8 mouse cellular contexts compared by ENCODE assay signal in genomic region chr7:80231971-80232488, GRCm38 (mm10). TPM values are rescaled to one million over a fixed set of nuclear protein-coding genes. Genes with fewer than 3 reads are reported as not detected.
DNase-seq lines count a peak whose midpoint lies in the region; ATAC-seq lines count a peak whose summit lies in the region.

No protein-coding gene starts in this region.

- H3K27ac ChIP-seq in embryonic facial prominence, embryonic 11.5 days (replicated peaks; ENCODE audit: low read depth, low read length) = no peak overlapping the region

- ATAC-seq in embryonic facial prominence, embryonic 11.5 days (replicated peaks; ENCODE audit: insufficient number of reproducible peaks, low FRiP score, low TSS enrichment, low read depth) = peak; percentile 6

- H3K4me2 ChIP-seq in embryonic facial prominence, embryonic 11.5 days (ENCODE audit: low read depth, low read length) = peak overlapping the region; percentile 77

- WGBS in embryonic facial prominence, embryonic 11.5 days = under 1% methylated on average over 29 of the region's 29 CpGs

- H3K4me1 ChIP-seq in embryonic facial prominence, embryonic 11.5 days (ENCODE audit: control insufficient read depth, insufficient read depth, low read length) = no peaks in the 10 kb centered on the region

- H3K36me3 ChIP-seq in embryonic facial prominence, embryonic 11.5 days (replicated peaks; ENCODE audit: control insufficient read depth, insufficient read depth, low read depth, low read length) = no peaks in the 10 kb centered on the region

- no peaks in the 10 kb centered on the region for H3K9me3 ChIP-seq in embryonic facial prominence, embryonic 11.5 days (replicated peaks; ENCODE audit: control insufficient read depth, low read length)

- peak overlapping the region; percentile 64 for H3K4me3 ChIP-seq in embryonic facial prominence, embryonic 11.5 days (ENCODE audit: low read depth, low read length)

- DNase-seq in ovary, postnatal 14 days (ENCODE audit: low spot score) = peak; percentile 33
- DNase-seq in ovary, postnatal 10 days (ENCODE audit: low spot score) = no peak
- peak; percentile 49 for DNase-seq in embryonic facial prominence, embryonic 11.5 days (ENCODE audit: low spot score)
- DNase-seq in kidney, adult 18-20 months = peak; percentile 68
- DNase-seq in lung, postnatal 10 days = peak; percentile 67
- DNase-seq in cerebellum, adult 9-11 months = no peak
- no peak for DNase-seq in gastrocnemius, adult 18-20 months (ENCODE audit: low spot score)
- DNase-seq in frontal cortex, postnatal 25 days (ENCODE audit: low spot score in 2 of 2) = no peak

- no peaks in the 10 kb centered on the region for H3K27me3 ChIP-seq in embryonic facial prominence, embryonic 11.5 days (ENCODE audit: control insufficient read depth, insufficient read depth, low read length)

- peak overlapping the region; percentile 54 for H3K9ac ChIP-seq in embryonic facial prominence, embryonic 11.5 days (replicated peaks; ENCODE audit: low read length)

RNA-seq across cellular contexts. Expression of gene Cib1, which starts 0.6 kb away (rescaled TPM):
- polyA plus RNA-seq in embryonic facial prominence, embryonic 11.5 days (2014; fragmentation: Nextera tagmentation; extraction: Ambion mirVana) = 53.7 and 59.5 TPM in 2 replicates
- total RNA-seq in gastrocnemius, adult 18-20 months (2021) = 1 to 10 TPM; 5.2 to 8.8 TPM

RNA-seq across cellular contexts. Expression of gene Gdpgp1, which starts 0.6 kb away (rescaled TPM):
- polyA plus RNA-seq in embryonic facial prominence, embryonic 11.5 days (2014; fragmentation: Nextera tagmentation; extraction: Ambion mirVana) = 2.2 and 3.9 TPM in 2 replicates
- under 1 TPM; 0.81 to 0.91 TPM for total RNA-seq in gastrocnemius, adult 18-20 months (2021)

RNA-seq across cellular contexts. Expression of gene Ttll13, which starts 14.1 kb away (rescaled TPM):
- polyA plus RNA-seq in embryonic facial prominence, embryonic 11.5 days (2014; fragmentation: Nextera tagmentation; extraction: Ambion mirVana) = 0.13 and 0.35 TPM in 2 replicates
- total RNA-seq in gastrocnemius, adult 18-20 months (2021) = under 1 TPM in 1 of 2 experiments, not detected in 1; 0.18 TPM

RNA-seq across cellular contexts. Expression of gene Ngrn, which starts 29.0 kb away (rescaled TPM):
- 50.2 and 53.4 TPM in 2 replicates for polyA plus RNA-seq in embryonic facial prominence, embryonic 11.5 days (2014; fragmentation: Nextera tagmentation; extraction: Ambion mirVana)
- 10 to 100 TPM; 20.7 to 22.5 TPM for total RNA-seq in gastrocnemius, adult 18-20 months (2021)

RNA-seq across cellular contexts. Expression of gene Vps33b, which starts 37.4 kb away (rescaled TPM):
- 7.7 and 10.1 TPM in 2 replicates for polyA plus RNA-seq in embryonic facial prominence, embryonic 11.5 days (2014; fragmentation: Nextera tagmentation; extraction: Ambion mirVana)
- total RNA-seq in gastrocnemius, adult 18-20 months (2021) = 1 to 10 TPM; 2.7 to 3.0 TPM

Comparison
In these comparisons a context has a peak if more than half of its experiments do, and no peak if none do; other contexts are left out.
1. DNase-seq: peak in ovary, postnatal 14 days (single experiment), embryonic facial prominence, embryonic 11.5 days (single experiment), kidney, adult 18-20 months (single experiment) and lung, postnatal 10 days (single experiment); none in ovary, postnatal 10 days (single experiment), cerebellum, adult 9-11 months (single experiment), gastrocnemius, adult 18-20 months (single experiment) and frontal cortex, postnatal 25 days (0 of 2).